Mouse (Mus musculus) forebrain, postnatal 0 days (tissue): Measurements from ENCODE around the gene Hfe2. TPM values are rescaled to one million over a fixed set of nuclear protein-coding genes. Genes with fewer than 3 reads are reported as not detected.
"Not testable (repeated sequence)": the region's sequence is repeated elsewhere in the genome, so short reads cannot be mapped to it uniquely, and the experiment has no call there.

ENCODE experiments used
- ATAC-seq: fragments of 200-750 bp; cut with Nextera tagmentation; 2 replicates; pipeline ENCODE4 v1.8.0; 2017; ENCODE audit warnings: mild to moderate bottlenecking, moderate library complexity
- DNase-seq: peaks from one replicate; pipeline ENCODE4 v3.0.0-alpha.2; 2015
- H3K27ac ChIP-seq: fragments of 300-500 bp; sonication (generic); 2 replicates; pipeline ENCODE4 v1.5.1; 2014; ENCODE audit warnings: low read depth, mild to moderate bottlenecking, antibody characterized with exemption, low read length, moderate library complexity, mixed read lengths
- H3K27me3 ChIP-seq: fragments of 300-500 bp; sonication (generic); 2 replicates; pipeline ENCODE4 v1.6.1; 2014; ENCODE audit warnings: mild to moderate bottlenecking, low read length, mixed read lengths; ENCODE audit not compliant: insufficient read depth
- H3K36me3 ChIP-seq: fragments of 300-500 bp; sonication (generic); 2 replicates; pipeline ENCODE4 v1.6.1; 2014; ENCODE audit warnings: mild to moderate bottlenecking, moderate library complexity; ENCODE audit not compliant: insufficient read depth
- H3K4me1 ChIP-seq: fragments of 300-500 bp; sonication (generic); 2 replicates; pipeline ENCODE4 v1.6.1; 2014; ENCODE audit warnings: antibody characterized with exemption; ENCODE audit not compliant: insufficient read depth
- H3K4me2 ChIP-seq: fragments of 300-500 bp; sonication (generic); 2 replicates; pipeline ENCODE4 v1.6.1; 2014; ENCODE audit warnings: low read depth, mild to moderate bottlenecking, moderate library complexity
- H3K4me3 ChIP-seq: fragments of 300-500 bp; sonication (generic); 2 replicates; pipeline ENCODE4 v1.5.1; 2014; ENCODE audit warnings: low read depth, low read length, mixed read lengths
- H3K9ac ChIP-seq: fragments of 300-500 bp; sonication (generic); 2 replicates; pipeline ENCODE4 v1.6.1; 2014; ENCODE audit warnings: mild to moderate bottlenecking
- H3K9me3 ChIP-seq: fragments of 300-500 bp; sonication (generic); 2 replicates; pipeline ENCODE4 v1.6.1; 2016; ENCODE audit warnings: low read length
- CTCF ChIP-seq: sonication (generic); IDR thresholded peaks from 2 replicates; pipeline ENCODE4 v1.5.1; 2016; ENCODE audit warnings: antibody characterized with exemption, control low read depth, low read depth
- WGBS: fragments of 180-500 bp; shearing (Covaris S2); extraction: QIAGEN DNeasy Blood & Tissue Kit; methylation state at CpG from one replicate; pipeline ENCODE4 v1.1.7; 2014; 5-methylcytosine and 5-hydroxymethylcytosine counted together
- polyA plus RNA-seq: library from polyadenylated mRNA; unstranded; fragments of >200 nt; fragmentation: Nextera tagmentation; extraction: Ambion mirVana; gene quantifications from 2 replicates; pipeline ENCODE4 v1.2.1, GENCODE M21; 2015
- total RNA-seq: library from RNA; depleted of rRNA; stranded (reverse); fragments of >200 nt; gene quantifications from 2 replicates; pipeline ENCODE4 v1.2.3, GENCODE M21; 2014

The Hfe2 gene
- total and polyA plus RNA-seq, 2 experiments from 2014 or later, result 1.4 to 1.6 TPM

DNA sequence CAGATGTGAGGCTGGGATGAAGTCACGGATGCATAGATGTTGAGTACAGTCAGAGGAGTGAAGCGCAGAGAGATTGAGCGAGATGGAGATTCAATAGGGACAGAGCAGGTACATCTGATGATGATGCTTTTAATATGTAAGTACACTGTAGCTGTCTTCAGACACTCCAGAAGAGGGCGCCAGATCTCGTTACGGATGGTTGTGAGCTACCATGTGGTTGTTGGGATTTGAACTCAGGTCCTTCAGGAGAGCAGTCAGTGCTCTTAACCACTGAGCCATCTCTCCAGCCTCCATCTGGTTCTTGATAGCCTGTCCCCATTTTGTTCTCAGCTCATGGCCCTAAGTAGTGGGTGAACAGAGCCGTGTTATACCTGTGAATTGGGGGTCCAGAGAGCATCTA lies 41.9 kb upstream of the Hfe2 start:
- WGBS, result 50% methylated on average over 7 of the region's 7 CpGs
- not testable (repeated sequence) for H3K9ac ChIP-seq, DNase-seq, H3K36me3 ChIP-seq, H3K27ac ChIP-seq, H3K4me3 ChIP-seq, ATAC-seq, H3K27me3 ChIP-seq, H3K9me3 ChIP-seq, H3K4me1 ChIP-seq, H3K4me2 ChIP-seq
- peak; percentile 30 for TF ChIP-seq CTCF

DNA sequence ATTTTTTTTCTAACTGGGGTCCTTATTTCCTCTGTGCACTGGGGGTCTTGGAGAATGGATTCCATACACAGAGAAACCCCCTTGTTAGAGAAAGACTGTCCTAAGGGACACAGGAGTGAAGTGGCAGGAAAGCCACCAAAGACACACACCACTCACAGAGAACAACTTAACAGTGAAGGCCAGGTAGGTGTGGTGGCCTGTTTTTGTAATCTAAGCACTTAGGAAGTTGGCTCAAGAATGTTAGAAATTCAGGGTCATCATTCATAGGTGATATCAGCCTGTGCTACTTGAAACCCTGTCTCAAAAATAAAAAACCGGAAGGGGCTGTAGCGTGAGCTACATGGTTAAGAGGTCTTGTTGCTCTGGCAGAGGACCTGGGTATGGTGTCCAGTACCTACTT lies 41.0 kb upstream of the Hfe2 start:
- no peak for TF ChIP-seq CTCF
- H3K27ac ChIP-seq, result no peak overlapping the region
- no peak overlapping the region for H3K4me2 ChIP-seq
- no peaks in the 10 kb centered on the region for H3K4me1 ChIP-seq
- H3K9me3 ChIP-seq, result no peaks in the 10 kb centered on the region
- H3K36me3 ChIP-seq, result no peaks in the 10 kb centered on the region
- H3K4me3 ChIP-seq, result no peak overlapping the region
- ATAC-seq, result no peak
- WGBS, result 96% methylated on average over 2 of the region's 2 CpGs
- H3K9ac ChIP-seq, result no peak overlapping the region
- peaks cover 3% of the 10 kb centered on the region; the same call in 1 of the 2 replicates for H3K27me3 ChIP-seq
- no peak for DNase-seq

DNA sequence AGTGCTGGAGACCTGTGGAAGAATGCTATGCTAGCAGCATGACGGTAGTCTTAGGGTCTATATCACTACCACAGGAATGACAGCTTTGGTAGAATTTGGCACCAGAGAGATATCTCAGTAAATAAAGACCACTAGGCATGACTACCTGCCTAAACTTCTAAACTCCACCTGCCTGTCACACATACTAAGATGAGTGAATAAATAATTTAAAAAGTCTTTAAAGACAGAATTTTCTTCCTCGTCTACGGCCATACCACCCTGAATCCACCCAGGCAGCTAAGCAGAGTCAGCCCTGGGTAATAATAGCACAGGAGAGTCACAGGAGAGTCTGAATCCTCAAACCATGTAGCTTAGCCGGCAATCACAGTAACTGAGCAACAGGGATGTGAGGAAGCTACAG lies 40.1 kb upstream of the Hfe2 start:
- ATAC-seq, result no peak
- Histone ChIP-seq H3K36me3 (no peaks in the 10 kb centered on the region), H3K9ac (no peak overlapping the region), H3K4me3 (no peak overlapping the region), H3K27me3 (peaks cover 3% of the 10 kb centered on the region; the same call in 1 of the 2 replicates), H3K4me2 (no peak overlapping the region), H3K27ac (no peak overlapping the region), H3K4me1 (no peaks in the 10 kb centered on the region), H3K9me3 (no peaks in the 10 kb centered on the region)
- DNase-seq, result no peak
- TF ChIP-seq CTCF, result no peak
- 80% methylated on average over 4 of the region's 4 CpGs for WGBS

DNA sequence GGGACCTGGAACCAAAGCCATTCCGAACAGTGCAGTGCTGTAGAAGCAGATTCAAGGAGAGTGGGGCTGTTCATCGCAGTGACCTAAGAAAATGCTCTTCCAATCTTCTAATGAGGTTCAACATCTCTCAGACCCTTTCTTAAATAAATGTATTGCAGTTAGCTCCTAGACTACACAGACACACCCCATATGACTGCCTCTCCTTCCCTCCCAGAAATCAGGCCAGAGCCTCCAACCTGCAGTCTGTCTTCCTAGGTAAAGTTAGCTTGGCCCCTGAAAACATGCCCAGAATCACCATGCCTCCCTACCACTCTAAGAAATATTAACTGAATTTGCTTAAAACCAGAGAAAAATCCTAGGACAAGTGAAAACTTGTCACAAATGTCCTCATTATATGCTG lies 39.6 kb upstream of the Hfe2 start:
- Histone ChIP-seq H3K9ac (no peak overlapping the region), H3K9me3 (no peaks in the 10 kb centered on the region), H3K4me1 (no peaks in the 10 kb centered on the region), H3K27ac (no peak overlapping the region), H3K4me2 (no peak overlapping the region), H3K27me3 (peaks cover 3% of the 10 kb centered on the region; the same call in 1 of the 2 replicates), H3K36me3 (no peaks in the 10 kb centered on the region), H3K4me3 (no peak overlapping the region)
- TF ChIP-seq CTCF, result no peak
- ATAC-seq, result no peak
- WGBS, result 89% methylated on average over 2 of the region's 2 CpGs
- DNase-seq, result no peak

DNA sequence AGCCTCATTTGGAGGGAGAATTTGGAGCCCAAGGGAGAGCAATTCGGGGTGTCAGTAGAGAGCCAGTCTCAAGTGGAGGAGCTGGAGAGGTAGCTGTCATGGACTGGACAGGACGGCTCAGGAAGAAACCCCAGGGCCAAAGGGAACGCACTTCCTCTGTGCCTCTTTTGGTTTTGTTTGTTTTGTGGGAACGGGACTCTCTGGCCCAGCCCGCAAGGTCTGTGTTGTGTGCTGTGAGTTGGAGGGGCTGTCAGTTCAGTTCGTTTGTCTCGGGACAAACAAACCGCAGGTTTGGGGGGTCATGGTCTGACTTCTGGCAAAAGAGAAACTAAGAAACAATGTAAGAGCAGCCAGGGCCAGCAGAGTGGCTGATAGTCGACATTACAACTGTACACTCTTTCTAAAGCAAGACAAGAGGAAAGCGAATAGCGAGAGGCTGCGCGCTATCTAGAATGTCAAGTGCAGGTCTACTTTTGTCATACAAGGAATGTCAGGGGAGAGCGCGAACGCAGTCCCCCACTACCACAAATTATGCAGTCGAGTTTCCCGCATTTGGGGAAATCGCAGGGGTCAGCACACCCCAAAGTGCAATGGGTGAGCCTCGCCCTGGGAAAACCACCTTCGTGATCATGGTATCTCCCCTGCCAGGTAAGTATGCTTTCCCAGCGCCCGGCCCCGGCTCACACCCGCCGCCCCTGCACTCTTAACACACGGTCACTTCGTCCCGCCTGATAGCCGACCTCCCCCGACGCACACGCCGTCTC lies 38.7 kb upstream of the Hfe2 start:
- ATAC-seq, result peak; percentile 51
- H3K36me3 ChIP-seq, result not testable (repeated sequence)

DNA sequence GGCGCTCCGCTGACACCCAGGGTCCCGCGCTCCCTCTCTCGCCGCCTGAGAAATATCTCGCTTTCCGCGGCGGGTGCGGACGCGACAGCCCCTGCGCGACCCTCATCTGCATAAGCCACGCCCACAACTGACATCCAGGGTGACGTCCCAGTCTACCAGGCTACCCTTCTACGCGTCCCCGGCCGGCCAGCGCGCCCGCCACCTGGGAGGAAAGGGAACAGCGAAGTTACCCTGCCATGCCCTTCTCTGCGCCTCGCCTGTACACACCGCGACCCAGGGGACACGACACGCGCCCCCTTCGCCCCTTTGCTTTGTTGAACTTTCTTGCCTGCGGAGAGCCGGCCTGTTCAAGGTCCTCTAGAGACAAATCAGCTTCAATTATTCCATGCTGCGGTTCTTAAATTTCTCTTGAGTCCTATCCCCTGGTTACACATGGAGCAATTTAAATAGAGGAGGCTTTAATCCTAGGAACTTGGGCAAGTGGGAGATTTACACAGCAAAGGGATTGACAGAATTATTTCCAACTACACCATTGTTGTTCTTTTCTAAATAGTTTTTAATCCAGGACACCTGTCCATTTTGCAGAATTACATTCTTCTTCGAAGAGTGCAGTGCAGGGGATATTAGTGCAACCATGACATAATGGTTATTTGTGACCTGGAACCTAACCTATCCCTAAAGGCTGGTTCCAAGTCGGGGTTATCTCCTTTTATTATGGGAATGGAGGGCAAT lies 38.0 kb upstream of the Hfe2 start:
- H3K27ac ChIP-seq, H3K27me3 ChIP-seq, H3K9me3 ChIP-seq, H3K36me3 ChIP-seq, H3K4me1 ChIP-seq: not testable (repeated sequence)
- Histone ChIP-seq H3K9ac (peak overlapping the region; percentile 28; the same call in 1 of the 2 replicates), H3K4me3 (peak overlapping the region; percentile 28), H3K4me2 (peak overlapping the region; percentile 43)
- WGBS, result 15% methylated on average over 5 of the region's 38 CpGs
- DNase-seq (peak; percentile 43), ATAC-seq (peak; percentile 70)

More for the DNA sequence above, 38.7 kb upstream of the Hfe2 start:
- not testable (repeated sequence) for H3K27ac ChIP-seq, H3K4me3 ChIP-seq, DNase-seq, H3K9ac ChIP-seq, H3K4me2 ChIP-seq, H3K4me1 ChIP-seq, H3K9me3 ChIP-seq, H3K27me3 ChIP-seq
- WGBS, result 10% methylated on average over 3 of the region's 34 CpGs

DNA sequence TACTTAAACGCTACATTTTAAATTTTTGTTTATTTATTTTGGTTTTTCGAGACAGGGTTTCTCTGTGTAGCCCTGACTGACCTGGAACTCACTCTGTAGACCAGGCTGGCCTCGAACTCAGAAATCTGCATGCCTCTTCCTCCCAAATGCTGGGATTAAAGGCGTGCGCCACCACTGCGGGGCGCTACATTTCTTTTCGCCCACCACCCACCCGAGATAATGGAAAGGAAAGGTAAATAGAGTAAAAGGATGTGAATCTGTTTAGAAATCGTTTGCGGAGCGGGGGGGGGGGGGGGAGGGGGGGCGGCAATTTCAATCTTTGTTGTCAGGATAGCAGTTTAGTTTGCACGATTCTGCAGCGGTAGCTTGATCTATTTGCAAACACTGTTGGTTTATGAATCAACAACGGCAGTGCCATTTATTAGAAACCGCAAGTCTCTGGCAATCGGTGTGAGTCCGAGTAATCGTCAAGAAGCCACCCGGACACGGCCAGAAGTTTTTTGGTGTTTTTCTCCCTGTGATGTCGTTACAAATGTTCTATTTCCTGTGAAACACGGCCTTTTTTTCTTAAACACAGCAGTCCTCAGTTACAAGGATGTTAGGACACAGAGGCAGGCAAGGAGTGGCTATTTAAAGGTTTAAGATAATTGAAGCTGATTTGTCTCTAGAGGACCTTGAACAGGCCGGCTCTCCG lies 37.2 kb upstream of the Hfe2 start:
- ATAC-seq (no peak), DNase-seq (peak; percentile 74)
- Histone ChIP-seq H3K4me1 (no peaks in the 10 kb centered on the region), H3K9ac (peak overlapping the region; percentile 49), H3K9me3 (no peaks in the 10 kb centered on the region), H3K36me3 (no peaks in the 10 kb centered on the region), H3K4me2 (peak overlapping the region; percentile 57), H3K27me3 (peaks cover 3% of the 10 kb centered on the region; the same call in 1 of the 2 replicates), H3K27ac (peak overlapping the region; percentile 87), H3K4me3 (peak overlapping the region; percentile 40)
- TF ChIP-seq CTCF, result peak; percentile 54
- 4% methylated on average over 25 of the region's 26 CpGs for WGBS

DNA sequence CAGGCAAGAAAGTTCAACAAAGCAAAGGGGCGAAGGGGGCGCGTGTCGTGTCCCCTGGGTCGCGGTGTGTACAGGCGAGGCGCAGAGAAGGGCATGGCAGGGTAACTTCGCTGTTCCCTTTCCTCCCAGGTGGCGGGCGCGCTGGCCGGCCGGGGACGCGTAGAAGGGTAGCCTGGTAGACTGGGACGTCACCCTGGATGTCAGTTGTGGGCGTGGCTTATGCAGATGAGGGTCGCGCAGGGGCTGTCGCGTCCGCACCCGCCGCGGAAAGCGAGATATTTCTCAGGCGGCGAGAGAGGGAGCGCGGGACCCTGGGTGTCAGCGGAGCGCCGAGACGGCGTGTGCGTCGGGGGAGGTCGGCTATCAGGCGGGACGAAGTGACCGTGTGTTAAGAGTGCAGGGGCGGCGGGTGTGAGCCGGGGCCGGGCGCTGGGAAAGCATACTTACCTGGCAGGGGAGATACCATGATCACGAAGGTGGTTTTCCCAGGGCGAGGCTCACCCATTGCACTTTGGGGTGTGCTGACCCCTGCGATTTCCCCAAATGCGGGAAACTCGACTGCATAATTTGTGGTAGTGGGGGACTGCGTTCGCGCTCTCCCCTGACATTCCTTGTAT lies 36.6 kb upstream of the Hfe2 start:
- Histone ChIP-seq H3K4me2 (peak overlapping the region; percentile 57), H3K9ac (peak overlapping the region; percentile 49), H3K27ac (peak overlapping the region; percentile 87), H3K4me3 (peak overlapping the region; percentile 40)
- H3K36me3 ChIP-seq, DNase-seq, H3K9me3 ChIP-seq, H3K4me1 ChIP-seq, H3K27me3 ChIP-seq: not testable (repeated sequence)
- ATAC-seq, result peak; percentile 76
- no CpG with 5 or more reads among the region's 55 CpGs for WGBS

DNA sequence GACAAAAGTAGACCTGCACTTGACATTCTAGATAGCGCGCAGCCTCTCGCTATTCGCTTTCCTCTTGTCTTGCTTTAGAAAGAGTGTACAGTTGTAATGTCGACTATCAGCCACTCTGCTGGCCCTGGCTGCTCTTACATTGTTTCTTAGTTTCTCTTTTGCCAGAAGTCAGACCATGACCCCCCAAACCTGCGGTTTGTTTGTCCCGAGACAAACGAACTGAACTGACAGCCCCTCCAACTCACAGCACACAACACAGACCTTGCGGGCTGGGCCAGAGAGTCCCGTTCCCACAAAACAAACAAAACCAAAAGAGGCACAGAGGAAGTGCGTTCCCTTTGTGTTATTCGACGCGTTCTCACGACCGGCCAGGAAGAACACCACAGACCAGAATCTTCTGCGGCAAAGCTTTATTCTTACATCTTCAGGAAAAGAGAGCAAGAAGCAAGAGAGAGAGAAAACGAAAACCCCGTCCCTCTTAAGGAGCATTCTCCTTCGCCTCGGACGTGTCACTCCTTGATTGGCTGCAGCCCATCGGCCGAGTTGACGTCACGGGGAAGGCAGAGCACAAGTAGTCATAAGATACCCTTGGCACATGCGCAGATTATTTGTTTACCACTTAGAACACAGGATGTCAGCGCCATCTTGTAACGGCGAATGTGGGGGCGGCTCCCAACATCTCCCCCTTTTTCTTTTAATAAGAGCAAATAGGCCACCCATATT lies 35.9 kb upstream of the Hfe2 start:
- not testable (repeated sequence) for H3K36me3 ChIP-seq, H3K27ac ChIP-seq, H3K4me3 ChIP-seq, H3K27me3 ChIP-seq, H3K9ac ChIP-seq, DNase-seq, H3K9me3 ChIP-seq, H3K4me2 ChIP-seq, H3K4me1 ChIP-seq
- WGBS, result 0% methylated on average over 9 of the region's 31 CpGs
- ATAC-seq, result peak; percentile 75
